Mouse (Mus musculus) heart, embryonic 15.5 days (tissue): ENCODE data around the gene Zmym1. TPM values are rescaled to one million over a fixed set of nuclear protein-coding genes. Genes with fewer than 3 reads are reported as not detected.

Experiments
- ATAC-seq: fragments of 200-750 bp; cut with Nextera tagmentation; replicated peaks from 2 replicates; pipeline ENCODE4 v1.8.0; 2017; ENCODE audit warnings: low read depth, moderate TSS enrichment; ENCODE audit not compliant: insufficient number of reproducible peaks, insufficient read depth, low FRiP score
- H3K27ac ChIP-seq: fragments of 300-500 bp; sonication (generic); 2 replicates; pipeline ENCODE4 v1.5.1; 2015; ENCODE audit warnings: mild to moderate bottlenecking, inconsistent platforms
- H3K27me3 ChIP-seq: fragments of 300-500 bp; sonication (generic); 2 replicates; pipeline ENCODE4 v1.6.1; 2015; ENCODE audit warnings: inconsistent platforms
- H3K36me3 ChIP-seq: fragments of 300-500 bp; sonication (generic); 2 replicates; pipeline ENCODE4 v1.6.1; 2015; ENCODE audit warnings: mild to moderate bottlenecking, inconsistent platforms
- H3K4me1 ChIP-seq: fragments of 300-500 bp; sonication (generic); replicated peaks from 2 replicates; pipeline ENCODE4 v1.6.1; 2015; ENCODE audit warnings: inconsistent platforms
- H3K4me2 ChIP-seq: fragments of 300-500 bp; sonication (generic); 2 replicates; pipeline ENCODE4 v1.6.1; 2015; ENCODE audit warnings: inconsistent platforms, mild to moderate bottlenecking, moderate library complexity
- H3K4me3 ChIP-seq: fragments of 300-500 bp; sonication (generic); 2 replicates; pipeline ENCODE4 v1.5.1; 2015; ENCODE audit warnings: mild to moderate bottlenecking, inconsistent platforms
- H3K9ac ChIP-seq: fragments of 300-500 bp; sonication (generic); 2 replicates; pipeline ENCODE4 v1.6.1; 2015; ENCODE audit warnings: mild to moderate bottlenecking, inconsistent platforms
- H3K9me3 ChIP-seq: fragments of 300-500 bp; sonication (generic); replicated peaks from 2 replicates; pipeline ENCODE4 v1.6.1; 2016; ENCODE audit warnings: inconsistent platforms
- WGBS: fragments of 180-500 bp; shearing (Covaris S2); methylation state at CpG from one replicate; pipeline ENCODE4 v1.1.7; 2015; ENCODE audit warnings: mixed read lengths; 5-methylcytosine and 5-hydroxymethylcytosine counted together
- polyA plus RNA-seq: library from polyadenylated mRNA; unstranded; fragments of >200 nt; fragmentation: Nextera tagmentation; extraction: Ambion mirVana; gene quantifications from 2 replicates; pipeline ENCODE4 v1.2.1, GENCODE M21; 2015

Gene Zmym1
- polyA plus RNA-seq, 1 experiment from 2014 or later: 9.1 TPM

DNA sequence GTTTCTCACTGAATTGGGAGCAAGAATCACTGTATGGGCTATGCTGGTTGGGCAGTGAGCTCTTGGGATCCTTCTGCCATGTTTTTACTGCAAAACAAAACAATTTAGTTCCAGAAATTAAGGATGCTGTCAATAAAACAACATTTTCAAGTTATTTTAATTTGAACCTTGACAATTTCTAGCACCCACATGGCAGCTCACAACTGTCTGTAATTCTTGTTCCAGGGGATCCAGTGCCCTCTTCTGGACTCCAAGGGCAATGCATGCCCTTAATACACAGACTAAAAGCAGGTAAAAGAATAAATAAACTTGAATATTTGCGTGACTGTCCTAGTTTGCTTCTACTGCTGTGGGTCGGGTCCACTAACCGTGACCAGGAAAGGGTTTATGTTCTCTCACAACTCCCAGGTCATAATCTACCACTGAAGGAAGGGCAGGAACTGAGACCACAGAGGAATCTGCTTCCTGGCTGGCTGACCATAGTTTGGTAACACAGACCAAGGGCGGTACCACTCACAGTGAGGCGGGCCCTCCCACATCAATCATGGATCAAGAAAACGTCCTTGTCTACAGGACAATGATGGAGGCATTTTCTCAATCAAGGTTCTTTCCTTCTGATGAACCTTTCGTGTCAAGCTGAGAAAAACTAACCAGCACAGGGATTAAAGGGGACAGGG, 6.3 kb downstream of the Zmym1 start:
- no peak overlapping the region for H3K27ac ChIP-seq
- no peaks in the 10 kb centered on the region for H3K27me3 ChIP-seq
- H3K4me3 ChIP-seq: no peak overlapping the region
- no peaks in the 10 kb centered on the region for H3K9me3 ChIP-seq
- H3K36me3 ChIP-seq: peaks cover 20% of the 10 kb centered on the region
- no peak overlapping the region for H3K9ac ChIP-seq
- WGBS: 86% methylated on average over 7 of the region's 7 CpGs
- no peak overlapping the region for H3K4me2 ChIP-seq
- ATAC-seq: no peak
- H3K4me1 ChIP-seq: no peaks in the 10 kb centered on the region

DNA sequence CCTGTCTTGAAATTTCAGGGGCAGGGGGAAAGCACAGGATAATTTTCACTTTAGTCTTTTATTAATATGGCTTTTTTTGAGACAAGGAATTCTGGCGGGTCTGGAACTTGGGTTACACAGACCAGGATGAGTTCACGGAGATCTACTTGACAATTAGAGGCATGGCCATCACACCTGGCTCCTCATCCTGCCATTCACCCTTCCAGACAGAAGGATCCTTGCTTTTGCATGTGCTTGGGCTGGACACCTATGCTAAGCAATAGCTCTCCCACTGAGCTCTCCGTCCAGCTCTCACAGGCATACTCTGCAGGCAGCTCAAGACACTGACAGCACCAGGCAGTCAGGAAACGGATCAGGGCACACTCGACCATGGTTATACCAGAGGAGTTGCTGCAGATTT, 7.9 kb downstream of the Zmym1 start:
- no peaks in the 10 kb centered on the region for H3K27me3 ChIP-seq
- no peak overlapping the region for H3K4me3 ChIP-seq
- no peak overlapping the region for H3K27ac ChIP-seq
- H3K4me1 ChIP-seq: no peaks in the 10 kb centered on the region
- H3K9ac ChIP-seq: no peak overlapping the region
- 91% methylated on average over 5 of the region's 5 CpGs for WGBS
- H3K9me3 ChIP-seq: no peaks in the 10 kb centered on the region
- H3K4me2 ChIP-seq: no peak overlapping the region
- peaks cover 29% of the 10 kb centered on the region for H3K36me3 ChIP-seq
- ATAC-seq: no peak

DNA sequence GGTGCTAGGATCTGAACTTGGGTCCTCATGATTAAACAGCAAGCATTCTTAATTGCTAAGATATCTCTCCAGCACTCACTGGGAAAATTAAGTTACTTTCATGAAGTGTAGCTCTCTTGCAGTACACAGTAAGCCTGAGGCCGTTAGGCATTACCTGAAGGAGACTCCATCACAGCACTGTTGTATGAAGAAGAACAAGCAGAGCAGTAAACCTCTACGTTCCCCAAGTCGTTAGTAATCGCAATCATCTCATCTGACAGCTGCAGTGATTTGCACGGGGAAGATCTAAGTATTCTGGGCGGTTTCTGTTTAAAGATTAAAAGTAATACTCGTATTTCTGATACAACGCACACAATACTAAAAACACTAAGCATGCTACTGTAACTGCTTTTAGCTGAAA, 9.8 kb downstream of the Zmym1 start:
- 83% methylated on average over 8 of the region's 8 CpGs for WGBS
- H3K9me3 ChIP-seq: no peaks in the 10 kb centered on the region
- H3K9ac ChIP-seq: no peak overlapping the region
- H3K27me3 ChIP-seq: no peaks in the 10 kb centered on the region
- H3K4me1 ChIP-seq: no peaks in the 10 kb centered on the region
- no peak overlapping the region for H3K4me2 ChIP-seq
- ATAC-seq: no peak
- H3K36me3 ChIP-seq: peaks cover 26% of the 10 kb centered on the region
- H3K4me3 ChIP-seq: no peak overlapping the region
- no peak overlapping the region for H3K27ac ChIP-seq

DNA sequence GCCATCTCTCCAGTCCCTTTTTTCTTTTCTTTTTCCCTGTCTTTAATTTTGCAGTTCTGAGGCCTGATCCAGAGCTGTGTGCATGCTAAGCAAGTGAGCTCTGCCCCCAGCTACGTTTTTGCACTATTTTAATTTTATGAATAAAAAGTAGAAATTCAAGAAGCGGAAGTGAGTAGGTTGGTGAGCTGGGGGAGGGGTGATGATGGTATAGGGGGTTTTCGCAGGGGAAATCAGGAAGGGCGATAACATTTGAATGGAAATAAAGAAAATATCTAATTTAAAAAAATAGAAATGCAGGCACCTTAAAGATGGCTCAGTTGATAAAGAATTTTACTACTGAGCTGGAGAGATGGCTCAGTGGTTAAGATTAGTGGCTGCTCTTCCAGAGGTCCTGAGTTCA, 17.4 kb downstream of the Zmym1 start:
- H3K27ac ChIP-seq: no peak overlapping the region
- no peaks in the 10 kb centered on the region for H3K27me3 ChIP-seq
- no peaks in the 10 kb centered on the region for H3K9me3 ChIP-seq
- H3K4me3 ChIP-seq: no peak overlapping the region
- peaks cover 23% of the 10 kb centered on the region for H3K36me3 ChIP-seq
- no peak for ATAC-seq
- WGBS: 85% methylated on average over 4 of the region's 4 CpGs
- no peak overlapping the region for H3K9ac ChIP-seq
- no peak overlapping the region for H3K4me2 ChIP-seq
- H3K4me1 ChIP-seq: no peaks in the 10 kb centered on the region

DNA sequence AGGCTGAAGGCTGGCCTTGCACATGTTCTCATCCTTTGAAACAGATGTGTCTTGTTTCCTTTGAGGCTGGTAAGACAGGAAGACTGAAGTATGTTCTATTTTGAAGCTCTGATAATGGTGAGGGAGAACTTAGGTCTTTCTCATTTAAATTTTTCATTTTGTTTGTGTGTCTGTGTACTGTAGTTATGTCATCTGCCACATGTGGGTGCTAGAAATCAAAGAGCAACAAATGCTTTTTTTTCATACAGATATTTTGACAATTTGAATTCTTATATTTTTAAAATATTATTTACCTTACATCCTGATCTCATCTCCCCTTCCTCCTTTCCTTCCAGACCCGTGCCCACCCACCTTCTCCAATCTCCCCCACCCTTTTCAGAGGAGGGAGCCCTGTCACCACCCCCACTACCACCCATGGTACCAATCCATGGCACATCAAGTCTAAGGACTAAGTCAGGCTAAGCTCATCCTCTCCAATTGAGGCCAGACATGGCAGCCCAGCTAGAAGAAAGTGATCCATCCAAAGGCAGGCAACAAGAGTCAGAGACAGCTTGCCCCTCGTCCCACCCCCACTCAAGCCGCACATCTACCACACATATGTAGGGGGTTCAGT, 21.0 kb downstream of the Zmym1 start:
- Histone ChIP-seq H3K4me3 (no peak overlapping the region), H3K9me3 (no peaks in the 10 kb centered on the region), H3K9ac (no peak overlapping the region), H3K27ac (no peak overlapping the region), H3K4me1 (no peaks in the 10 kb centered on the region), H3K27me3 (no peaks in the 10 kb centered on the region), H3K4me2 (no peak overlapping the region), H3K36me3 (peaks cover 43% of the 10 kb centered on the region)
- WGBS: 72% methylated on average over 3 of the region's 3 CpGs
- ATAC-seq: no peak

DNA sequence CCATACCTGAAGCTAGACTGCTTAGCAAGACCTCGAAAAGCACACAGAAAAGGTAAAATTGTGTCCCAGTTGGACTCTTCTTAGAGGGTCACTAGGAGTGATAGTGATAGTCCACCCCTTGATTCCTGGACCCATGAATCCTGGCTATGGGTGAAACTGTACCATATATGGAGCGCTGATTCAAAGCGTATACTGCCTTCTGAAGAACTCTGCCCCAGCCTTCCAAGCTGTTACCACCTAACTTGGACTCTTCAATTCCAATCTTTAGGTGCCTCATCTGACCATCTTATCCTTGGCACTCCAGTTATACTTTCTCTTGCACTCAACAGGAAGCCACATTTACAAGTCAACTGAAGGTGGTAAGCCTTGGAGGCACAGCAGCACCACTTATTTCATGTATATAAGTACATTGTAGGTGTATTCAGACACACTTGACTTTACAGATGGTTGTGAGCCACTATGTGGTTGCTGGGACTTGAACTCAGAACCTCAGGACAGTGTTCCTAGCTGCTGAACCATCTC, 22.1 kb downstream of the Zmym1 start:
- Histone ChIP-seq H3K4me1 (no peaks in the 10 kb centered on the region; the same call in 1 of the 2 replicates), H3K9me3 (no peaks in the 10 kb centered on the region), H3K4me2 (no peak overlapping the region), H3K4me3 (no peak overlapping the region), H3K36me3 (peaks cover 53% of the 10 kb centered on the region), H3K27me3 (no peaks in the 10 kb centered on the region), H3K9ac (no peak overlapping the region), H3K27ac (no peak overlapping the region)
- WGBS: 89% methylated on average over 3 of the region's 3 CpGs
- ATAC-seq: no peak

DNA sequence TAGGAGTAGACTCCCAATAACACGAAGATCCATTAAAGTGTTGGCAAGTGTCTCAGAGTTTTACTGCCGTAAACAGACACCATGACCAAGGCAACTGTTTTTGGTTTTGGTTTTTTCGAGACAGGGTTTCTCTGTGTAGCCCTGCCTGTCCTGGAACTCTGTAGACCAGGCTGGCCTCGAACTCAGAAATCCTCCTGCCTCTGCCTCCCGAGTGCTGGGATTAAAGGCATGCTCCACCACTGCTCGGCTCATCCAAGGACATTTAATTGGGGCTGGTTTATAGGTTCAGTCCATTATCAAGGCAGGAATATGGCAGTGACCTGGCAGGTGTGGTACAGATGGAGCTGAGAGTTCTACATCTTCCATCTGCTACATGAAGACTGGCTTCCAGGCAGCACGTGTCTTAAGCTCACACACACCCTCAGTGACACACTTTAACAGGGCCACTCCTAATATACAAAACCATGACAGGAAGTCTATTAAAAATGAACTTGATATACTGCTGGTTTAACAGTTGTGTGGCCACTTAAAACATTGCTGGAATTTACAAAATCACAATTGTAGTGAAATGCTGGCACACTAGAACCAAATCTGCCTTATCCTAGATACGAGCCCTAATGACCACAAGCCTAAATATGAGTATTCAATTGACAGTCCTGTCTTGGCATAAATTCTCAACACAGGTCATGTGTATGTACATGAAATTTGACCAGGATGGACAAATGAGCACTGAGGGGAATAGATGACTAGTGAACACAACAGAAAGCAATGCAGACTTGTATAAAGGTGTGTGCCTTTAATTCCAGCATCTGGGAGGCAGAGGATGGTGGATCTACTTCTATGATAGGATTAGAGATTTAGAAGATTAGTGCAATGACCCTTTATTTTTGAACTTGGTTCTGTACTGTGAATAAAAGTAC, 22.8 kb downstream of the Zmym1 start:
- H3K4me3 ChIP-seq: no peak overlapping the region
- 80% methylated on average over 8 of the region's 8 CpGs for WGBS
- peaks cover 60% of the 10 kb centered on the region for H3K36me3 ChIP-seq
- H3K9me3 ChIP-seq: no peaks in the 10 kb centered on the region
- no peak overlapping the region for H3K4me2 ChIP-seq
- no peak overlapping the region for H3K27ac ChIP-seq
- no peaks in the 10 kb centered on the region; the same call in 1 of the 2 replicates for H3K4me1 ChIP-seq
- no peak for ATAC-seq
- H3K27me3 ChIP-seq: no peaks in the 10 kb centered on the region
- H3K9ac ChIP-seq: no peak overlapping the region

DNA sequence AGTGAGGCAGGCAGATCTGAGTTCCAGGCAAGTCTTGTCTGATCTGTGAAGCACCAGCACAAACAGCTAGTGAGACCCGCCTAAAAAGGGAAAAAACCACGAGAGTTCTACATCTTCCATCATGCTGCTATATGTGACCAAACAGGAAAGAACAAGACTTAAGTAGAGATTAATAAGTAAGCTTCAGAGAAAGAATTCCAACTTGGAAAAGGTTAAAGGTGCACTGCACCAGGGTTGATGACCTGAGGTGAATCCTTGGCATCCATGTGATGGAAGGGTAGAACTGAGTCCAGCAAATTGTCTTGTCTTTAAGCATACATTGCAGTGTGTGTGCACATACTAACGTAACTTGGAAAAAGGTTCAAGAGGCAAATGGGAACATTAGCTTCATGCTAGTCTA, 23.8 kb downstream of the Zmym1 start:
- Histone ChIP-seq H3K4me1 (no peaks in the 10 kb centered on the region; the same call in 1 of the 2 replicates), H3K4me3 (no peak overlapping the region), H3K9me3 (no peaks in the 10 kb centered on the region), H3K27me3 (no peaks in the 10 kb centered on the region), H3K36me3 (peaks cover 69% of the 10 kb centered on the region), H3K27ac (no peak overlapping the region), H3K9ac (no peak overlapping the region), H3K4me2 (no peak overlapping the region)
- no peak for ATAC-seq
- WGBS: 89% methylated on average over 3 of the region's 3 CpGs

DNA sequence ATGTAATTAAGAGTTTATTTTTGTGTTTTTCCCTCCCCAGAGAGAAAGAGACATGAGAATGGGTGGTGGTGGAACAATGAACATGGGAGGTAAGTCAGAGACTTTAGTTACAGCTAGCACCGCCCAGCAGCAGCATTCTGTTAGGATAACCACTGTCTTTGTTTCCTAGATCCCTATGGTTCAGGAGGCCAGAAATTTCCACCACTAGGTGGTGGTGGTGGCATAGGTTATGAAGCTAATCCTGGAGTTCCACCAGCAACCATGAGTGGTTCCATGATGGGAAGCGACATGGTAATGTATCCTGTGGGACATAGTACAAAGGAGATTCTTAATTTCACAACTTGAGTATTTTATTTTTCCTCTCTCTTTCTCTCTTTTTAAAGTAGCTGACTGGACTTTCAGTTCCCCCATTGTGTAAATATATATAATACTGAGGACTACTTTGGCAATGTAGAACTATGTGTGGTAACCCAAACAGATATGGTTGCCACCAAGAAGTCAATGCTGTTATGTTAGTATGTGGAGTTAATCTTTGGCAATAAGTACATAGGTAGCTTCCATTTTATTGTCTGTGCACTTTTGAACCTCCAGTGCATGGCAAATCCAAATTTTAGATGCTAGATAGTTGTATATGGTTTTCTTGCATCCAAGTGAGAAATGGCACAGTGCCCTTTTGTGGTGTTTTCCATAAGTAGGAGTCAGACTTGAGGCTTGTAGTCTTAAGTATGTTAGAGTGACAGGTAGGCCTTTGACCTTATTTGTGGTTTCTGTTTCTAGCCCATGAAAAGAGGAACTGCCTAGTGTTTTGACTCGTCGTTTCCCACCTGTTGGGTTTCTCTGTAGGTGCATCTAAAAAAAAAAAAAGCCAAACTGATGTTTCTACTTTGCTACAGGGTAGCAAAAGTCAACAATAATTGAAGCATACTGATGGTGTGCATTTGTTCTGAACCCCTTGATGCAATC, 33.4 kb downstream of the Zmym1 start:
- no peaks in the 10 kb centered on the region for H3K27me3 ChIP-seq
- peaks cover 81% of the 10 kb centered on the region for H3K36me3 ChIP-seq
- no peak overlapping the region for H3K9ac ChIP-seq
- H3K4me1 ChIP-seq: peaks cover 29% of the 10 kb centered on the region
- no peak for ATAC-seq
- H3K4me3 ChIP-seq: no peak overlapping the region
- H3K4me2 ChIP-seq: no peak overlapping the region
- H3K9me3 ChIP-seq: no peaks in the 10 kb centered on the region
- 70% methylated on average over 4 of the region's 4 CpGs for WGBS
- H3K27ac ChIP-seq: no peak overlapping the region

DNA sequence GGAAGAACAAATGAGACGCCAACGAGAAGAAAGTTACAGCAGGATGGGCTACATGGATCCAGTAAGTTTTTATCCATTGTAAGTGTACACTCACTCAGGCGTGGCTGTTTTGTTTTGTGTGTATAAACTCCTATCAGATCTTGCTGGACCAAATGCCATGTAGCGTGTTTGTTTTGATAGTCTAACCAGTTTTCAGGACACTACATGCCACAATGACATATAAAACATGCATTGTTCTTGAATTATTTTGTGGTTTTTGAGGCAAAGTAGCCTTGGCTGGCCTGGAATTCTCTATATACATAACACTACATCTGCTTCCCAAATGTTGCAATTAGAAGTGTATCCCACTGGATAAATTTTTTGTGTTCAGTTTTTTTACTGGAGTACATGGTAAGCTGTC, 34.1 kb downstream of the Zmym1 start:
- Histone ChIP-seq H3K9ac (no peak overlapping the region), H3K4me2 (no peak overlapping the region), H3K36me3 (peaks cover 75% of the 10 kb centered on the region), H3K27me3 (no peaks in the 10 kb centered on the region), H3K4me3 (no peak overlapping the region), H3K4me1 (peaks cover 29% of the 10 kb centered on the region), H3K9me3 (no peaks in the 10 kb centered on the region), H3K27ac (no peak overlapping the region)
- ATAC-seq: no peak
- WGBS: 81% methylated on average over 4 of the region's 4 CpGs
